Mouse (Mus musculus): ENCODE measurements around the gene Bnc2. TPM values are rescaled to one million over a fixed set of nuclear protein-coding genes. Genes with fewer than 3 reads are reported as not detected.

The Bnc2 gene
- polyA plus RNA-seq, 1 experiment from 2014 or later = 3.4 TPM

GRCm38 (mm10) chr4:84285153-84285552, 389.9 kb downstream of the Bnc2 start:
- 81% methylated on average over 5 of the region's 5 CpGs for WGBS
- no peak for ATAC-seq (ENCODE audit: low read depth)
- H3K27ac ChIP-seq (ENCODE audit: low read length) = no peak overlapping the region
- no peak overlapping the region for H3K4me3 ChIP-seq (ENCODE audit: low read length)
- H3K4me1 ChIP-seq (replicated peaks; ENCODE audit: control insufficient read depth, insufficient read depth, low read length) = no peaks in the 10 kb centered on the region
- no peaks in the 10 kb centered on the region for H3K27me3 ChIP-seq (ENCODE audit: control insufficient read depth, insufficient read depth, low read depth, low read length)
- H3K4me2 ChIP-seq (ENCODE audit: low read depth, low read length) = no peak overlapping the region
- H3K36me3 ChIP-seq (ENCODE audit: control insufficient read depth, insufficient read depth, low read length) = no peaks in the 10 kb centered on the region
- no peaks in the 10 kb centered on the region for H3K9me3 ChIP-seq (ENCODE audit: control insufficient read depth, low read length)
- no peak overlapping the region for H3K9ac ChIP-seq (ENCODE audit: low read length)

- Histone ChIP-seq H3K27ac (ENCODE audit: low read length) (no peak overlapping the region), H3K4me2 (ENCODE audit: low read depth, low read length) (no peak overlapping the region), H3K4me3 (ENCODE audit: low read length) (no peak overlapping the region), H3K9me3 (ENCODE audit: control insufficient read depth, low read length) (no peaks in the 10 kb centered on the region), H3K36me3 (ENCODE audit: control insufficient read depth, insufficient read depth, low read length) (no peaks in the 10 kb centered on the region), H3K4me1 (replicated peaks; ENCODE audit: control insufficient read depth, insufficient read depth, low read length) (no peaks in the 10 kb centered on the region), H3K9ac (ENCODE audit: low read length) (no peak overlapping the region), H3K27me3 (ENCODE audit: control insufficient read depth, insufficient read depth, low read depth, low read length) (no peaks in the 10 kb centered on the region)
- 48% methylated on average over 2 of the region's 2 CpGs for WGBS
- ATAC-seq (ENCODE audit: low read depth) = no peak
Measured at GRCm38 (mm10) chr4:84282651-84283050, 392.4 kb downstream of the Bnc2 start.

- no peak for ATAC-seq (ENCODE audit: low read depth)
- Histone ChIP-seq H3K4me3 (ENCODE audit: low read length) (no peak overlapping the region), H3K27me3 (ENCODE audit: control insufficient read depth, insufficient read depth, low read depth, low read length) (no peaks in the 10 kb centered on the region), H3K9ac (ENCODE audit: low read length) (no peak overlapping the region), H3K27ac (ENCODE audit: low read length) (no peak overlapping the region), H3K9me3 (ENCODE audit: control insufficient read depth, low read length) (no peaks in the 10 kb centered on the region), H3K4me1 (replicated peaks; ENCODE audit: control insufficient read depth, insufficient read depth, low read length) (no peaks in the 10 kb centered on the region), H3K36me3 (ENCODE audit: control insufficient read depth, insufficient read depth, low read length) (no peaks in the 10 kb centered on the region), H3K4me2 (ENCODE audit: low read depth, low read length) (no peak overlapping the region)
- 49% methylated on average over 6 of the region's 6 CpGs for WGBS
Measured at GRCm38 (mm10) chr4:84278156-84278555, 396.9 kb downstream of the Bnc2 start.

DNA sequence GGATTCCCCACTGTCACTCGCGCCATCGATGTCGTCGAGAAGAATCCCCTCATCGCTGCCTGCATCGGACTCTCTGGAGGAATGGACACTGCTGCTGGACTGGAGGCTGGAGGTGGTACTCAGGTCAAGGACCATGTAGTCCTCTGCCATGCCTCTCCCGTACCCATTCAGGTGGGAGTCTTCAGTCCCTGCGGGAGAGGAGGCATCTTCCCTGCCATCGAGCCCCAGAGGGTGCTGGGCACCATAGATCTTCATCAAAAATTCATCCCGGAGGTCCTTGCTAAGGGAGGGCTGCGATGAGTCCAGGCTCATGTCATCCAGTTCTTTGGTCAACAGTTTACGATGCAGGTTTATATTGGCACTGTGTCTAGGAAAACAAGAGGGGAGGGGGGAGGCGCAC, 399.0 kb downstream of the Bnc2 start:
- no peaks in the 10 kb centered on the region for H3K4me1 ChIP-seq (replicated peaks; ENCODE audit: control insufficient read depth, insufficient read depth, low read length)
- H3K27ac ChIP-seq (ENCODE audit: low read length) = no peak overlapping the region
- H3K27me3 ChIP-seq (ENCODE audit: control insufficient read depth, insufficient read depth, low read depth, low read length) = no peaks in the 10 kb centered on the region
- no peaks in the 10 kb centered on the region for H3K36me3 ChIP-seq (ENCODE audit: control insufficient read depth, insufficient read depth, low read length)
- H3K4me2 ChIP-seq (ENCODE audit: low read depth, low read length) = no peak overlapping the region
- 89% methylated on average over 14 of the region's 14 CpGs for WGBS
- no peak overlapping the region for H3K4me3 ChIP-seq (ENCODE audit: low read length)
- ATAC-seq (ENCODE audit: low read depth) = no peak
- H3K9ac ChIP-seq (ENCODE audit: low read length) = no peak overlapping the region
- H3K9me3 ChIP-seq (ENCODE audit: control insufficient read depth, low read length) = no peaks in the 10 kb centered on the region

GRCm38 (mm10) chr4:84274158-84274557, 400.9 kb downstream of the Bnc2 start:
- no peak overlapping the region for H3K4me2 ChIP-seq (ENCODE audit: low read depth, low read length)
- H3K27me3 ChIP-seq (ENCODE audit: control insufficient read depth, insufficient read depth, low read depth, low read length) = no peaks in the 10 kb centered on the region
- no peak overlapping the region for H3K27ac ChIP-seq (ENCODE audit: low read length)
- no peak overlapping the region for H3K9ac ChIP-seq (ENCODE audit: low read length)
- ATAC-seq (ENCODE audit: low read depth) = no peak
- no peaks in the 10 kb centered on the region for H3K36me3 ChIP-seq (ENCODE audit: control insufficient read depth, insufficient read depth, low read length)
- 62% methylated on average over 3 of the region's 3 CpGs for WGBS
- H3K4me3 ChIP-seq (ENCODE audit: low read length) = no peak overlapping the region
- no peaks in the 10 kb centered on the region for H3K9me3 ChIP-seq (ENCODE audit: control insufficient read depth, low read length)
- H3K4me1 ChIP-seq (replicated peaks; ENCODE audit: control insufficient read depth, insufficient read depth, low read length) = no peaks in the 10 kb centered on the region

DNA sequence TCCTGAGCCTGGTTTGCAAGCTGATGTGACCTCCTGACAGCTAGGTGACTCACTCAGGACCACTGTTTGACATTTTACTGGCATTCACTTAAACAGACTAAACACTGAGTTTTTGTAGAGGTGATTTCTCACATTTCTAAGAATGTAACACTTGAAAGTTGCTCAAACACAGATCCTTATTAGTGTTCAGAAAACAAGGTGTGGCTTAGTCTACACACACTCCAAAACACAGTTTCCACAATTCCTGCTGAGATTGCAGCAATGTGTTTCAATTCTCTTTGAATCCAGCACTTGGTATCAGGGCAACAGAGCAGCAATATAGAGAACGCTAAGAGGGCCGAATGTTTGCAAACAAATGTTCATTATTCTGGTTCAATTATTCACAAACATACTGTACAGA, 402.2 kb downstream of the Bnc2 start:
- no peaks in the 10 kb centered on the region for H3K27me3 ChIP-seq (ENCODE audit: control insufficient read depth, insufficient read depth, low read depth, low read length)
- no peak overlapping the region for H3K4me2 ChIP-seq (ENCODE audit: low read depth, low read length)
- no peak for ATAC-seq (ENCODE audit: low read depth)
- no peak overlapping the region for H3K27ac ChIP-seq (ENCODE audit: low read length)
- no peak overlapping the region for H3K9ac ChIP-seq (ENCODE audit: low read length)
- H3K36me3 ChIP-seq (ENCODE audit: control insufficient read depth, insufficient read depth, low read length) = no peaks in the 10 kb centered on the region
- no peaks in the 10 kb centered on the region for H3K9me3 ChIP-seq (ENCODE audit: control insufficient read depth, low read length)
- H3K4me3 ChIP-seq (ENCODE audit: low read length) = no peak overlapping the region
- 51% methylated on average over 2 of the region's 2 CpGs for WGBS
- H3K4me1 ChIP-seq (replicated peaks; ENCODE audit: control insufficient read depth, insufficient read depth, low read length) = no peaks in the 10 kb centered on the region

DNA sequence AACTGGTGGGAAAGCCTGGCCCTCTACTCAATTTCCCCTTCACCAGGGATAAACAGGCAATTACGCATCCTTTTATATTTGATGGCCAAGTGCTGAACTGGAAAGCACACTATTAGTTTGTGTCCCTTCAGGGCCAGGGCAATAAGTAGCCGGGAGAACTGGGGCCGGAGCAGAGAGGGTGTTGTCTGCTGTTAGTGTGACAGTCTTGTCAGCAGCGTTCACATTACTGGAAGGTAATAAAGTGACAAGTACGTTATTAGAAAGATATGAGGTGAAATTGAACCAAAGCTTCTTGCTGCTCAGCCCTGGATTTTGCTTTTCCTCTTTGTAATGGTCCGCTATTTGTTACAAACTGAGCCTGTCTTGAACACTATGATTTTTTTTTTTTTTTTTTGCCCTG, 405.2 kb downstream of the Bnc2 start:
- Histone ChIP-seq H3K9me3 (ENCODE audit: control insufficient read depth, low read length) (no peaks in the 10 kb centered on the region), H3K9ac (ENCODE audit: low read length) (no peak overlapping the region), H3K4me2 (ENCODE audit: low read depth, low read length) (no peak overlapping the region), H3K27ac (ENCODE audit: low read length) (no peak overlapping the region), H3K27me3 (ENCODE audit: control insufficient read depth, insufficient read depth, low read depth, low read length) (no peaks in the 10 kb centered on the region), H3K36me3 (ENCODE audit: control insufficient read depth, insufficient read depth, low read length) (no peaks in the 10 kb centered on the region), H3K4me3 (ENCODE audit: low read length) (no peak overlapping the region), H3K4me1 (replicated peaks; ENCODE audit: control insufficient read depth, insufficient read depth, low read length) (no peaks in the 10 kb centered on the region)
- ATAC-seq (ENCODE audit: low read depth) = no peak
- WGBS = 49% methylated on average over 6 of the region's 6 CpGs

GRCm38 (mm10) chr4:84247356-84247755, 427.7 kb downstream of the Bnc2 start:
- H3K27me3 ChIP-seq (ENCODE audit: control insufficient read depth, insufficient read depth, low read depth, low read length) = no peaks in the 10 kb centered on the region
- H3K4me3 ChIP-seq (ENCODE audit: low read length) = no peak overlapping the region
- WGBS = 89% methylated on average over 2 of the region's 2 CpGs
- H3K27ac ChIP-seq (ENCODE audit: low read length) = no peak overlapping the region
- ATAC-seq (ENCODE audit: low read depth) = no peak
- H3K9ac ChIP-seq (ENCODE audit: low read length) = no peak overlapping the region
- H3K4me2 ChIP-seq (ENCODE audit: low read depth, low read length) = no peak overlapping the region
- no peaks in the 10 kb centered on the region for H3K9me3 ChIP-seq (ENCODE audit: control insufficient read depth, low read length)
- no peaks in the 10 kb centered on the region for H3K36me3 ChIP-seq (ENCODE audit: control insufficient read depth, insufficient read depth, low read length)
- no peaks in the 10 kb centered on the region for H3K4me1 ChIP-seq (replicated peaks; ENCODE audit: control insufficient read depth, insufficient read depth, low read length)

DNA sequence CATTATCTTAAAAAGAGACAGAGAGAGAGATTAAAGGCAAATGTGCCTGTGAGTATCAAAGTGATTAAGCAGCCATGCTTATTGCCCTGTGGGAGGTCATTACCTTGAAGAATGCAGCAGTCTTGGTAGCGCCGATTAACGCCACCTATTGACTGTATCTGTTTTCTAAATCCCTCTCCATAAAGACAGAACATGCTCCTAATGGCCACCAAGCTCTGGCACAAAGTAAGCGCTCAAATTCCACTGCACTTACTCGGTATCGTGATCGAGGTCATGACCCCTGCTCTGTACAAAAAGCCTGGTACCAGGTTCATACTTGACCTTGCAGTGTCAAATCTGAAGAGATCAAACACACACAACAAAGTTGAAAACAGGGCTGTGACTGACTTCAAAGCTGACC, 442.7 kb downstream of the Bnc2 start:
- Histone ChIP-seq H3K27ac (ENCODE audit: low read length) (no peak overlapping the region), H3K9ac (ENCODE audit: low read length) (no peak overlapping the region), H3K4me3 (ENCODE audit: low read length) (no peak overlapping the region), H3K9me3 (ENCODE audit: control insufficient read depth, low read length) (no peaks in the 10 kb centered on the region), H3K27me3 (ENCODE audit: control insufficient read depth, insufficient read depth, low read depth, low read length) (no peaks in the 10 kb centered on the region), H3K36me3 (ENCODE audit: control insufficient read depth, insufficient read depth, low read length) (no peaks in the 10 kb centered on the region), H3K4me1 (replicated peaks; ENCODE audit: control insufficient read depth, insufficient read depth, low read length) (no peaks in the 10 kb centered on the region), H3K4me2 (ENCODE audit: low read depth, low read length) (no peak overlapping the region)
- ATAC-seq (ENCODE audit: low read depth) = no peak
- 73% methylated on average over 7 of the region's 7 CpGs for WGBS

GRCm38 (mm10) chr4:84231251-84231650, 443.8 kb downstream of the Bnc2 start:
- Histone ChIP-seq H3K9me3 (ENCODE audit: control insufficient read depth, low read length) (no peaks in the 10 kb centered on the region), H3K4me1 (replicated peaks; ENCODE audit: control insufficient read depth, insufficient read depth, low read length) (no peaks in the 10 kb centered on the region), H3K4me2 (ENCODE audit: low read depth, low read length) (no peak overlapping the region), H3K4me3 (ENCODE audit: low read length) (no peak overlapping the region), H3K27me3 (ENCODE audit: control insufficient read depth, insufficient read depth, low read depth, low read length) (no peaks in the 10 kb centered on the region), H3K36me3 (ENCODE audit: control insufficient read depth, insufficient read depth, low read length) (no peaks in the 10 kb centered on the region), H3K27ac (ENCODE audit: low read length) (no peak overlapping the region), H3K9ac (ENCODE audit: low read length) (no peak overlapping the region)
- no peak for ATAC-seq (ENCODE audit: low read depth)
- WGBS = 82% methylated on average over 2 of the region's 2 CpGs
